Mouse (Mus musculus) cerebellum, adult (tissue): ENCODE measurements around the gene Steap4.
"Not testable (repeated sequence)": the region's sequence is repeated elsewhere in the genome, so short reads cannot be mapped to it uniquely, and the experiment has no call there.

Experiments
- ATAC-seq: cut with Nextera tagmentation; 2 replicates; pipeline ENCODE4 v1.9.2; 2017; ENCODE audit warnings: mild to moderate bottlenecking, moderate library complexity, mixed read lengths; ENCODE audit not compliant: insufficient number of reproducible peaks, low FRiP score, low TSS enrichment

Steap4 gene

DNA sequence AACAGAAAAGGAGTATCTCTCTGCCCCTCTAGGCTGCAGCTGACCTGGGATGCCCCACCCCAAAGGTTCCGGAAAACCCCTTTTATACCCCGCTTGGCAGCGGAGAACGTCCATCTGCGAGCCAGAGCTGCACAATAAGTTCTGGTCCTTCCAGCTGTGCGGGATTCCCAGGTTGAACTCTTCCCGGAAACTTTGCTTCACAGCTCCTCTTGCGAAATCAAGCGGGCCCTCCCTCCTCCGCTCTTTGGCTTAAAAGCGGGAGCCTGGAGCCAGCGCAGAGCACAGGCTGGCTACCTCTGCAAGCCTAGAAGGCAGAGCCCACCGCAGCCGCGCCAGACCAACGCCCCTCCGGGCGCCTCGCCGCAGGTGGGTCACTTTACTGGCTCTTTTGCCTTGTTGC lies at the start of gene Steap4:
Steap4 (plus strand) TSS at position 282 of the 400 bp plus-strand sequence.
- ATAC-seq, result no peak

DNA sequence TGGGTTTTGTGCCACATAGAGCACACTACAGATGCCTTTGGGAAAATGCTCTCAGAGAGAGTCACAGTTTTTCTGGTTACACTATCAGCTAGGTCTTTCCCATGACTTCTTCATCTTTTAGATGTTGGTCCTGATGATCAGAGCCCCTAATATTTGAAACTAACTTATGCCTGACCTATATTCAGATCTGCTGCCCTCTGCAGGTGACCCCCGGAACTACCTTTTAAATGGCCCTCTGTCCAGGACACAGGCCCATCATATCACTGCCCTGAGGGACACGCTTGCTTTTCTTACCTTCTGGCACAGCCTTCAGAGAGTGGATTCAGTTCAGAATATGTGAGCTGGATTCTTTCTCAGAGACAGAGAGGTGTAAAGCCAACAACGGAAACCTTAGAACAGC lies 48.3 kb upstream of the Steap4 start:
- ATAC-seq, result no peak

DNA sequence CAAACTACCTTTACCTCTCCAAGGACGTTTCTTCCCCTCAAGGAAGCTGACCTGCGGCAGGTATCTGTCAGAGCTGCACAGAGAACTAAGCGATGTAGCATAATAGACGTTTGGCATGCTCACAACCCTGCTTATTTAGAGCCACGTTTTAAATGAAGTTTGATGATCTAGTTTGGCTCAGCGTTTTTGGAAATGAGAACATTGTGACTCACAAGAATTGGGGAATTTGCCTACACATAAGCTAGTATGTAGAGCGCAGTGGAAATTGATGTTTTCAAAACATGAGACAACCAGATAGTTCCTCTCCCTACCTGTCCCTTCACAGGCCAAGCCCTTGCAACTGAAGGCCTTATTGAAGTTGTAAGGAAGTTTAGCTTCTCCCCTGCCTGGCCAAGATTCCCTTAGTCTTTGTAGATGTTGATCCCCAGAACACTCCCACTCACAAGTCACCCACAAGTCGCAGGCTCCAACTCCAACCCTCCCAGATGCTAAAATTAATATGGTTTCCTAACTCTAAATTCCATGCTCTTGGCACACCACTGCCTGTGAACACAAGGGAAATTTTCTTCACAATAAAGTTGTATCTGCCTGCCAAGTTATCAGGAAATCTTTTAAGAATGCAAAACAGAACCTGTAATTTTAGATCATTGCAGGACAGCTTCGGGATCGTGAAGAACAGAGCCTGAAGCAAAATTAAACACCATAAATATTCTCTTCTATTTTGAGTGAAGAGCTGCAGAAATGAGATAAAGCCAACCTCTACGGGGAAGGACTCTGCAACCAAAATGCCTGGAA lies 42.6 kb upstream of the Steap4 start:
- no peak for ATAC-seq

DNA sequence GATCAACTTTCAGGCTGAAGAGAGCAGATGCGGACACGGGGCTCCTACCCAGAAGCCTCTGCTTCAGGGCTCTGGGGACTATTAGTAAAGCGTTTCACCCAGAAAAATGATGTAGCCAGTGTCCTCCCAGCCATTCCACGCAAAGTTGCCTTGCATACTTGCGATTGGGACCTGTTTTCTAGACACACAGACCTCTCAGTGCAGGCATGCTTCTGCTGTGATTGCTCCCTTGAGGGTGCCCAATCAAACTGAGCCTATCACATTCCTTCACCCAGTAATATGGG lies 42.0 kb upstream of the Steap4 start:
- ATAC-seq, result no peak

DNA sequence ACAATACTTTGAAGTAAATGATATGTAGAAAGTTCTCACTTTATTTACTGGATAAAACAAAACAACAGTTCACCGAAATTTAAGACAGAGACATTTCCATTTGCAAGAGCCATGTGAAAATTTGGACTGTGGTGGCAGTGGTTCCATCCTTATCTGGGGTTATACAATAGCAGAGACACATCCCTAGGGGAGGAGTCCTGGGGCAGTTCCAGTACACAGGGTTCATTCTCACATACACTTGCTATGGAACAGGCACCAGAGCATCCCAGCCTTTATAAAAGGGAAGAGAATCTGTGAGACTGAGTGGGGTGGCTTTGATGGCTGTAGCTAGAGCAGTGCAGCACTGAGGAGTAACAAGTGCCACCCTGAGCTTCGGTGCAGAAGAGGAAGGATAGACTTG lies 40.6 kb upstream of the Steap4 start:
- ATAC-seq, result no peak

DNA sequence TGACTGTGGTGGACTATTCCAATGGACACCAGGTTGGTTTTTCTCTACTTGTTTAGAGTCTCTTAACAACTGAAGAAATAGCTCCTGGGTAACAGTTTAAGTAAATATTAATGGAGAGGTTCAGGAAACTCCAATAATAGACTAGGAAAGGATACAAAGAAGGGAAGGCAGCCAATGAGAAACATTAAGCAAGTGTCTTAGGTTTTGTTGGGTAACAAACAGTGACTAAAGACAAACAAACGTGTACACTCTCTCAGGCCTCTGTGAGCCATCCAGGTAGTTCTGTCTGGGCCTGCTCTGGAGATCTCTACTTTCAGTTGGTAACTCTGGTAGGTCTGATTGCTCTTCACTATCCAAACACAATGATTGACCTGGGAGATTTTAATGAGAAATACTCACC lies 37.5 kb upstream of the Steap4 start:
- no peak for ATAC-seq

DNA sequence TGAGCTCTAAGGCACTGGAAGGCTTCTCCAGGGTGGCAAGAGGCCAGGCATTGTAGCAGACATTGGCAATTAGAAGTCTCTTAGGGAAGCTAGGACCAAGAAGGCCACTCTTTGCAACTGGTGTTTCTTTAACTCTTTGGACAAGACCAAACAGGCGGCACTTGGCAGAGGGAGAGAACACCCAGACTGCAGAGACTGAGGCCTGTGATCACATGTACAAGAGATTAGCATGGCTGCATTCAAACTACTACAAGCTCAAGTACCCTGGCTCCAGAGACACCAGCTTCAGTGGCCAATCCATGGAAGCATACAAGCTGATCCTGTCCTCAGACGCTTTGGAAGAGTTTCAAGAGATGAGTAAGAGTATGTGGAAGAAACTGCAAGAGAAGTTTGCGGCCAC lies 36.6 kb upstream of the Steap4 start:
- no peak for ATAC-seq

DNA sequence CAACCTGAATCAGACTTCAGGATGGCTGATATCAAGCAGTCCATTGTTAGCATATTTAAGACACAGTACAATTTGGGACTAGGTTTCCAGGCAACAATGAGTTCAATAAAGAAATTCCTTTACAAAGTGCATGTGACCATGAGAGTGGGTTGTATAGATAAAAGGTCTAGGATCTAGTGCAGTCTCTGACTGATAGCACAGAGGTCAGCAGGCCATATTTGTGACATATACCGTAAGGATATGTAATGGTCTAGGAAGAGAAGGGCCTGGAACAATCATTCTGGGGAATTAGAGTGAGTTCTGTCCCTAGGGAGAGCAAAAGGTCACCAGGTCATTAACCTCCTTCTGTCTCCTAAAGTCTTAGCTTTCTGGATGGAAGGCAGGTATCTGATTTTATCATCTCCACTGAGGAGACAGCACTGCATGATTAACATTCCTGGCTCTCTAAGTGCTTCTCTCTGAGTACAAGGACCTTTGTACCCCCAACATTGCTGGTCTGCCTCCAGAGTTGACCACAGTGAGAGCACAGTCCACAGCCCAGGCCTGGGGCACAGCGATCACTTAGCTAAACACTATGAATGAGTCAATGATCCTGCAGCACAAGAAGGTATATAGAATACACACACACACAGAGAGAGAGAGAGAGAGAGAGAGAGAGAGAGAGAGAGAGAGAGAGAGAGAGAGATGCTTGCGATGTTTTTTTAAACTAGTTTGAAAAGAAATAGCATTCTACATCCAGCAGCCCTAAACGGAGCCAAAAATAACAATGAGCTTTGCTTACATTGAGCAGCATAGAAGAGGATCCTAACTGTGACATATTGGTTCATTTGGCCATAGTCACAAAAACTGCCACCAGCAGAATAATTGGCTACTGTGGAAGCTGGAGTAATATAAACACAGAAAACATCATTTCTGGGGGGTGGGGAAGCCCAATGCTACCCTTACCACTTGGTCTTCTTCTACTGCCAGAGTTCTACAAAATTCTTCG lies 27.7 kb upstream of the Steap4 start:
- ATAC-seq, result no peak

DNA sequence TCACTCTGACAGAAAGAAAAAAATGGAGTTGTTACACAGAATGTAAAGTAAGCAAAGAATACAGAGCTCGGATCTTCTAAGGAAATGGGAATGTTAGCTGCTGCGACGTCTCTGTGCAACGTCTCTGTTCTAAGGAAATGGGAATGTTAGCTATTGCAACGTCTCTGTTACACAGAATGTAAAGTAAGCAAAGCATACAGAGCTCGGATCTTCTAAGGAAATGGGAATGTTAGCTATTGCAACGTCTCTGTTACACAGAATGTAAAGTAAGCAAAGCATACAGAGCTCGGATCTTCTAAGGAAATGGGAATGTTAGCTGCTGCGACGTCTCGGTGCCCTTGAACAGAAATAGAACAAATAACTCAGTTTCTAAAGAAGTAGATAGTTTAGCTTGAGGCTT lies 26.8 kb upstream of the Steap4 start:
- not testable (repeated sequence) for ATAC-seq

DNA sequence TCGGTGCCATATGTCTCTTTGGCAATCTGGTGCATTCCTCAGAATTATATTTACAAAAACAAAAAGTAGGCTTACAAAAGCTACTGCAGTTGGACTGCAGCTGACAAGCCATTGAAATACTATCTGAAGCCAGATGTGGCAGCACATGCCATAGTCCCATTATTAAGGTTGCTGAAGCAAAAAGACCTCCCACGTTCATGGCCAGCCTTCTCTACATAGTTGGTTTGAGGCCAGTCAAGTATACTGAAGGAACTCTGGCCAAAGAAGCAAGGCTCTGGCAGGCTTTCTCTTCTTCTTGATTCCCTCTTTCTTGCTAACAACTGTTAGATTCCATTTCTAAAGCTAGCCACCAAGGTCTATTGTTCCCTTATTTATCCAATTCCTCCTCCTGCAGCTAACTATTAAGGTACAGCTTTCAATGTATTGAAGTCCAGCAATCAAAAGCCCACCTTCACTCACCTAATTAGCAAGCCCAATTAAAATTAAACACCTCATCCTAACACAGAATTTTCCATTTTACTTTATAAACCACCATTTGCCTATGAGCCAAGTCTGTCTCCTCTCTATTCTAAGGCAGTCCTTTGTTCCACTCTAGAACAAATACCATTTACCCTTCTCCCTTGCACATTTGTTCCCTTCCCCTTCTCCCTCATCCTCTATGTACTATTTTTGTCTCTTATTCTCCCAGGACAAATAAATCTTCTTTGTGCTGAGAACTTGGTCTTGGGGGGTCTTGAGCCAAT lies 26.2 kb upstream of the Steap4 start:
- ATAC-seq, result no peak

DNA sequence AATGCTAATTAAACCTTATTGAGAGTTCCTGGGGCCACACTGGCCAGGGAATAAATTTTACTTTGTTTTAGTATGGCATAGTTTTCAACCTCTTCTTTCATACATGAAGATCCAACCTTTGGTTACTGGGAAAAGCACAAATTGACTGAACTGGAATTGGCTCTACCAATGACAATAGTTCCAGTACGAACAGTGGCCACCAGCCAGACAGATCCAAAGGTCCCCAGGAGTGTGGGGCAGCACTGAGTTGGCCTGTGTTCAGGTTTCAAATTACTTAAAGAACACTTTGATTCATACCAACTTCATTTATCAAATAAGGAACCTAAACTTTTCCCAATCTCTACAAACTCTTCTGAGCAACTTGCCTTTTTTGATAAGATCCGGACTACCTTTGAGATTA lies 5.4 kb upstream of the Steap4 start:
- ATAC-seq, result no peak

DNA sequence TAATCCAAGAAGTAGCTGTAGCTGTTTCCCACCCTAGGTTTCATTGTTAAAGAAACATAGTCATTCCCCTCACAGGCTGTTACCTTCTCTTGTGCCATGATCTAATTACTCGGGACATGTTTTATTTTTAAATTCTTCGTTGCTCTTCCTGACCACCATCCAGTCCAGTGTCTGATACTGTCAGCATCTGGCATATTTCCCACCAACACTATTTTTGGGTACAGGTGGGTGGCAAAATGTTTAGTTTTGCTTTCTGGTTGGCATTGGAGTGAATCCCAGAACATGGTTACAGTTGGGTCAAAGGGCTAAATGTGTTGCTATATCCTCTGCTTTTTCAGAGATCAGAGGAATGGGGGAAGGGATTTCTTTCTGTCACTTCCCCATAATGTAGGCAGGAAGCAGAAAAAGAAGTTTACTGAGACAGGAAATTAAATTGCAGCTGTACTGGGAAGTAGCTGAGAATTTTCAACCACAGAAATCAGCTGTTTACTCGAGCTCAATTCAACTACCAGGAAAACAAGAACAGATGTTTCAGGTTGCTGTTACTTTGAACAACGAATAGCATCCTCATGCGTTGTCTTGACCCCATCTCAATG lies 4.8 kb upstream of the Steap4 start:
- no peak for ATAC-seq

DNA sequence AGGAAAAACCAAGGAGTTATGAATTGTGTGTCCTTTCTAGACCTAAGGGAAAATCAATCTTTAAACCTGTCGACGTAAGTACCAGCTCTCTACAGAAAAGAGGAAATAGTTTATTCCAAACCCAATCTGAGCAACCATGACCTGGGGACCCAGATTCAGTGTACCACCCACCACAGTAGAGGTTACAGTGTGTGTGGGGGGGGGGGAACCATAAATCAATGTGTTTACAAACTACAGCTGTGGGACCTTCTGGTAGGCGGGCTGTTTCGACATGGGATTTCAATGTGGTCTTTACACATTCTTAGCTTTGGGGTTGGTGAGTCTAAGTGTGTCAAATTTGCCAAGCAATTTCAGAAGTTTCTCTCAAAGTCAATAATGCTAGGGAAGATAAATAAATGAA lies 2.2 kb upstream of the Steap4 start:
- ATAC-seq, result no peak

DNA sequence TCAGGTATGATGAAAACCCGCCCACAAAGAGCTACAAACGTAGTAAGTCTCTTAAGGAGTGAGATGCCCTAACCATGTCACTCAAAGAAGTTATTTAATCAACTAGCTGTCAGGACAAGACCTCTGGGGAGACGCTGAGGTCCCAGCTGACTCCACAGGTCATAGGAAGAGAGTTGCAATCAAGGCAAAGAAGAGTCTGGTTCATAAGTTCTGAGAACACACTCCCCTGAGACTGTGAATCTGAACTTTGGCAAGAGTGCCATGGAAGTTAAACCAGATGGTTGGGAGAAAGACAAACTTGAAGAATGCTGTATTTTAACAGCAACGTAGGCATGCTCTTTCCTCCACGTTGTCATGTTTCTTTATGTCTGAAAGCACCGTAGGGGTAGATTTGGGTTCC lies 971 bp upstream of the Steap4 start:
- no peak for ATAC-seq

DNA sequence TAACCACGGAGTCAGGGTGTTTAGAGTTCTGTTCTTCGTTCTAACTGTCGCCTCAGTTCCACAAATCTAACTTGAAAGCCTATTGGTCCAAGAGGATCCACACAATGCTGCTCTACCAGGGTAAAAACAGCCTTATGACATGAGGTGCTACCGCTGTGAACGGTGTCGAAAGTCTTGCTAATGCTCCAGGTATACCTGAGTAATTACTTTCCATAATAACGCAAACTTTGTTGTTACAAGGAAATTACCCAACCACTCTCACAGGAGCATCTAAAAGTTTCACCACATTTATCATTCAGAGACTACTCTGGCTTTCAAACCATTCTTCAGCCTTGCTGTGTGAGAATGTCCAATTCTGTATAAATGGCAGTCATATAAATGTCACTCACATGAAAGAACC lies 856 bp downstream of the Steap4 start:
- ATAC-seq, result no peak

DNA sequence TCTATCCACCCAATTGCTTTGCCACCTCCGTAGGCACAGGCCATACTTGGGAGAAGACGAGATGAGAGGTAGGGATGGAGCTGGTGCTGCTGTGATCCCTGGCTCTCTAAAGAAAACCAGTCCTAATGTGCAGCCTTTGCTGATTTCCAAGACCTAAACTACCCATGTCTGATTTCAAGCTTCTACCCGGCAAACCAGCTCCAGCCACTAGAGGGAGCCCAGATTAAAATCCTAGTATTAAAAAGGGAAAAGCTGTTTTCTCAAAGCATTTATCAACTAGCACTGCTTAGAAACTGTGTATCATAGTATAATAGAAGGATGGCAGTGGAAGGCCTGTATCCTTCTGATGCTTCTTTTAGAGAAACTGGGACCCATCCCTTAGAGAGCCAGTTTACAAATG lies 5.0 kb downstream of the Steap4 start:
- peak; percentile 49; the same call in 1 of the 2 replicates for ATAC-seq

DNA sequence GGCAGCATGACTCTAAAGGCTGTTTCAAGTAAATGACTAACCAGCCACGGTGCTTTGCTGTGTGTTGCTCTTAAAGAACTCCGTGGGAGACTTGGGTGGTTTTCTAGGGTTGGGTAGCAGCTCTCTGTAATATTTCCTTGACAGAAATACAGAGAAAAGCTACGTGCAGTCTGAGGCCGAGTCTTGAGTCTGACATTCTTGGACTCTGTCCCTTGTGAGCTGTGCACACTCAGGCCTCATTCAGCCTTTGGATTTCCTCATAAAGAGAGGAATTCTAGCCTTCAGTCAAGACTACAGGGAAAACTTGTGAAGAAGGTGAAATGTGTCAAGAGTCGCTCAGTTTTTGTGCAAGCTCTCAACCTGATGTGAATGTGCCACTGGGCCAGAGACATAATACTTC lies 7.9 kb downstream of the Steap4 start:
- no peak for ATAC-seq

DNA sequence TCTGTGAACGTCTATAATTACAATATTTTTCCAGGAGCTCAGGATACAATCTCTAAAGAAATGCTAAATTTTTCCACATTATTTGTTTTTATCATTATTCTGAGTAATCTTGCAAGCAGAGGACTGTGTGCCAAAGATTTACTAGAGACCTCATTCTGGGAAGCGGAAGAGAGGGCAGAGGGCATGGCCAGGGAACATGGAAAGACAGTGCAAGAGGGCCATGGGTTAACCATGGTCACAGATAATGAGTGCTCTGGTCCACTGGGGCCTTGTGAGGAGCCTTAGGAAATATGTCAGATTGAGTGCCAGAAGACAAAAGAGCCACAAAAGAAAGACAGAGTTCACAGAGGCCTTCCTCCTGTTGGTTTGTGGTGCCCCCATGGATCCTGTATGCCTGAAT lies 12.0 kb downstream of the Steap4 start:
- ATAC-seq, result no peak

DNA sequence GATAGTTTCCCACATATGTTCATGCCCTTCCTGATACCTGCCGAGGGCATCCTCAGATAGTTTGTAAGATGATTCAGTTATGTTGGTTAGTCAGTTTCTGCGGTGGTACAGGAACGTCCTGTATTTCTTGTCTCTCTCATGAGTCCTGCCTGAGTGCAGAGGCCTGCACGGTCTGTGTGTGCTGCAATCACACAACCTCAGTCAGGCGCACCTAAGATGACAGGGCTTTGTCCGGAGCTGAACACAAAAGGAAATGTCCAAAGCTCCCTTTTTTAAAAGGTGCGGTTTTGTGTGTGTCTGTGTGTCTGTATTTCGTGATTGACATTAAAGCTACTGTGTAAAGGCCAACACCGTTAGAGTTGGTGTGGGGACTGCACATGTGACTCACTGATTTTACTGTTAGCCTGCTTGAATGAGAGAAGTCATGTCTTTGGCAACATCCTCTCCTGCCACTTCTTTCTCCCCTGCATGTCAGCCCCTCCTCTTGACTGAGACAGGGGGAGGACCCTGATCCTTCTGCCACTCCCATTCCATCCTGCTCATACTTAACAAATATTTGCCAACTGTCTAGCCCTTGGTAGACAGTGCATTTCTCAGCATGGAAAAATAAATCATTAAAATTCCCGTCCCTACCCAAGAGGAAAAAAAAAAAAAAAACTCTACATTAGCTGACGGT lies 14.4 kb downstream of the Steap4 start:
- ATAC-seq, result no peak

DNA sequence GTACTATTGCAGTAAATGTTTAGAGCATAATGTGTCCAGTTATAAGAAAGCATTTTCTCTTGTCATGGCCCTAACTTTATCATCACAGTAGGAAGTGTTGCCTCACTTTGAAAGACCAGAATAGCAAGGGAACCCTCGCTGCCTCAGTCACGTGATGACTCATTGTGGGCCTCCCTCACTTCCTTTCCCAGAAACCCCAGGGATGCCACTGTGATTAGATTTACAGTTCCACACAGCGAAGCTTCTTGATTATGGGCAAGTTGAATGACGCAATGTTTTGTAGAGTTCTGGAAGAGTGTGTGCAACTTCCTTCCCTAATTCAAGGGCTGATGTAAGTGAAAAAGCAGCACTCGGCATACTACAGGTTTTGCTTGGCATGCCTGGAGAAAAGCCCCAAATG lies 20.3 kb downstream of the Steap4 start:
- no peak for ATAC-seq
